11 mouse cellular contexts compared by ENCODE assay signal in genomic region chr11:69804652-69804940, GRCm38 (mm10). TPM values are rescaled to one million over a fixed set of nuclear protein-coding genes. Genes with fewer than 3 reads are reported as not detected.
DNase-seq lines count a peak whose midpoint lies in the region; ATAC-seq and TF ChIP-seq lines count a peak whose summit lies in the region.
"Had no signal": no experiment of that assay in that cellular context is flagged by ENCODE, and none has a peak within 500 bp of the region (broad histone marks: within the 10 kb centered on the region; RNA-seq: fewer than 3 reads in every experiment).

No protein-coding gene starts in this region.

- H3K27ac ChIP-seq in heart, embryonic 12.5 days (ENCODE audit: poor library complexity, severe bottlenecking) = no peak overlapping the region
- no peak overlapping the region for H3K27ac ChIP-seq in kidney, postnatal 0 days
- H3K27ac ChIP-seq in left cerebral cortex, adult 2 months = no peak overlapping the region

- no peaks in the 10 kb centered on the region for H3K36me3 ChIP-seq in heart, embryonic 12.5 days
- no peaks in the 10 kb centered on the region for H3K36me3 ChIP-seq in kidney, postnatal 0 days (ENCODE audit: insufficient read depth, low read length)

- intact Hi-C loops in left cerebral cortex, adult 2 months (cut with DNase I) = loop anchor here (5.0 kb wide), 1 partner anchor 73 kb away; the partner anchor contains the start of gene Tmem95

- H3K4me2 ChIP-seq in heart, embryonic 12.5 days = peak overlapping the region; percentile 89
- H3K4me2 ChIP-seq in kidney, postnatal 0 days (ENCODE audit: low read length) = peak overlapping the region; percentile 93

- WGBS in heart, embryonic 12.5 days = 6% methylated on average over 12 of the region's 12 CpGs
- WGBS in kidney, postnatal 0 days = 10% methylated on average over 12 of the region's 12 CpGs

- peaks cover 41% of the 10 kb centered on the region for H3K27me3 ChIP-seq in heart, embryonic 12.5 days (replicated peaks)
- peaks cover 5% of the 10 kb centered on the region; the same call in 1 of the 2 replicates for H3K27me3 ChIP-seq in kidney, postnatal 0 days (ENCODE audit: insufficient read depth, low read length)

- H3K4me1 ChIP-seq in heart, embryonic 12.5 days (replicated peaks) = peaks cover 49% of the 10 kb centered on the region
- peaks cover 44% of the 10 kb centered on the region for H3K4me1 ChIP-seq in kidney, postnatal 0 days (replicated peaks; ENCODE audit: insufficient read depth, low read length)

- H3K4me3 ChIP-seq in heart, embryonic 12.5 days = peak overlapping the region; percentile 62
- H3K4me3 ChIP-seq in kidney, postnatal 0 days (replicated peaks; ENCODE audit: low read depth, low read length) = peak overlapping the region; percentile 39
- H3K4me3 ChIP-seq in left cerebral cortex, adult 2 months = no peak overlapping the region; the same call in 1 of the 2 replicates

- DNase-seq in embryo, embryonic 9.5 days (ENCODE audit: extremely low spot score) = peak; percentile 10
- DNase-seq in embryo, embryonic 10 days (ENCODE audit: low spot score) = no peak
- DNase-seq in kidney, postnatal 0 days (ENCODE audit: low spot score) = no peak
- DNase-seq in lung, postnatal 25 days (ENCODE audit: low spot score) = peak; percentile 32
- no peak for DNase-seq in left cerebral cortex, adult 2 months (ENCODE audit: extremely low spot score in 1 of 2, low spot score in 2 of 2)
- no peak for DNase-seq in T-cell, adult 2 months (ENCODE audit: low spot score)
- no peak for DNase-seq in ovary, postnatal 14 days (ENCODE audit: low spot score)

- no peak for ATAC-seq in heart, embryonic 12.5 days (ENCODE audit: insufficient number of reproducible peaks, low FRiP score)
- ATAC-seq in kidney, postnatal 0 days (replicated peaks; ENCODE audit: low FRiP score, low read depth) = no peak

- 0 out of 2 replicates have a peak, but pooled peaks cover 3% of the 10 kb centered on the region for H3K9me3 ChIP-seq in heart, embryonic 12.5 days (replicated peaks)
- H3K9me3 ChIP-seq in kidney, postnatal 0 days (replicated peaks; ENCODE audit: low read length) = no peaks in the 10 kb centered on the region

- no peak for TF ChIP-seq CTCF in kidney, postnatal 0 days (IDR thresholded peaks at IDR 0.05; ENCODE audit: low read depth)
- TF ChIP-seq CTCF in left cerebral cortex, adult 2 months (IDR thresholded peaks at IDR 0.05) = no peak

- peak overlapping the region; percentile 53 for H3K9ac ChIP-seq in heart, embryonic 12.5 days
- H3K9ac ChIP-seq in kidney, postnatal 0 days (ENCODE audit: low read depth, low read length) = peak overlapping the region; percentile 49

RNA-seq across cellular contexts. Expression of gene Tmem102, which starts 0.8 kb away (rescaled TPM):
- polyA plus RNA-seq in heart, embryonic 12.5 days (2016; fragmentation: Nextera tagmentation; extraction: Ambion mirVana) = 1.5 and 1.6 TPM in 2 replicates
- 22.9 and 23.0 TPM in 2 replicates for polyA plus RNA-seq in kidney, postnatal 0 days (2015; fragmentation: Nextera tagmentation; extraction: Ambion mirVana)
- total RNA-seq in left cerebral cortex, adult 2 months (2021) = under 1 TPM in 1 of 2 experiments, not detected in 1; 0.23 TPM
- total RNA-seq: common myeloid progenitor, adult 5-6 weeks had no signal

RNA-seq across cellular contexts. Expression of gene Fgf11, which starts 2.9 kb away (rescaled TPM):
- 2.3 and 2.4 TPM in 2 replicates for polyA plus RNA-seq in heart, embryonic 12.5 days (2016; fragmentation: Nextera tagmentation; extraction: Ambion mirVana)
- 0.63 and 0.98 TPM in 2 replicates for polyA plus RNA-seq in kidney, postnatal 0 days (2015; fragmentation: Nextera tagmentation; extraction: Ambion mirVana)
- total RNA-seq in left cerebral cortex, adult 2 months (2021) = 10 to 100 TPM; 15.9 to 19.8 TPM
- total RNA-seq: neutrophil, adult 5-6 weeks had no signal

RNA-seq across cellular contexts. Expression of gene Chrnb1, which starts 8.9 kb away (rescaled TPM):
- polyA plus RNA-seq in heart, embryonic 12.5 days (2016; fragmentation: Nextera tagmentation; extraction: Ambion mirVana) = 5.6 and 7.7 TPM in 2 replicates
- 12.0 and 12.1 TPM in 2 replicates for polyA plus RNA-seq in kidney, postnatal 0 days (2015; fragmentation: Nextera tagmentation; extraction: Ambion mirVana)
- total RNA-seq in left cerebral cortex, adult 2 months (2021) = 1 to 10 TPM; 1.0 to 1.4 TPM

RNA-seq across cellular contexts. Expression of gene Gm39566, which starts 10.5 kb away (rescaled TPM):
- not detected in 2 replicates for polyA plus RNA-seq in heart, embryonic 12.5 days (2016; fragmentation: Nextera tagmentation; extraction: Ambion mirVana)
- polyA plus RNA-seq in kidney, postnatal 0 days (2015; fragmentation: Nextera tagmentation; extraction: Ambion mirVana) = not detected in 2 replicates
- total RNA-seq in left cerebral cortex, adult 2 months (2021) = not detected
- total RNA-seq: common myeloid progenitor, adult 5-6 weeks; neutrophil, adult 5-6 weeks had no signal
- polyA plus RNA-seq: C2C12 had no signal

RNA-seq across cellular contexts. Expression of gene Spem2, which starts 13.7 kb away (rescaled TPM):
- polyA plus RNA-seq in heart, embryonic 12.5 days (2016; fragmentation: Nextera tagmentation; extraction: Ambion mirVana) = not detected in 2 replicates
- not detected in 2 replicates for polyA plus RNA-seq in kidney, postnatal 0 days (2015; fragmentation: Nextera tagmentation; extraction: Ambion mirVana)
- not detected for total RNA-seq in left cerebral cortex, adult 2 months (2021)
- total RNA-seq: common myeloid progenitor, adult 5-6 weeks had no signal
- polyA plus RNA-seq: C2C12 had no signal

Comparison
In these comparisons a context has a peak if more than half of its experiments do, and no peak if none do; other contexts are left out.
1. DNase-seq: peak in embryo, embryonic 9.5 days (single experiment) and lung, postnatal 25 days (single experiment); none in embryo, embryonic 10 days (single experiment), kidney, postnatal 0 days (single experiment), left cerebral cortex, adult 2 months (0 of 2), T-cell, adult 2 months (single experiment) and ovary, postnatal 14 days (single experiment).